Mouse (Mus musculus): Measurements from ENCODE around the gene Dpp10. TPM values are rescaled to one million over a fixed set of nuclear protein-coding genes. Genes with fewer than 3 reads are reported as not detected.

Gene Dpp10
- polyA plus RNA-seq, 1 experiment from 2014 or later, result not detected

- TF ChIP-seq EP300 (IDR thresholded peaks at IDR 0.05), result no peak
- H3K4me3 ChIP-seq (ENCODE audit: low read depth, low read length), result no peak overlapping the region
- H3K4me2 ChIP-seq (replicated peaks; ENCODE audit: low read depth, low read length), result no peak overlapping the region
- no peak for ATAC-seq
- no peaks in the 10 kb centered on the region for H3K9me3 ChIP-seq (ENCODE audit: low read length)
- H3K27ac ChIP-seq (ENCODE audit: low read length), result no peak overlapping the region
- no peak for DNase-seq (ENCODE audit: low spot score)
- WGBS, result 29% methylated on average over 1 of the region's 1 CpGs
- no peaks in the 10 kb centered on the region for H3K4me1 ChIP-seq (ENCODE audit: insufficient read depth, low read depth, low read length)
- no peaks in the 10 kb centered on the region for H3K36me3 ChIP-seq (ENCODE audit: insufficient read depth, low read length)
- H3K27me3 ChIP-seq (replicated peaks; ENCODE audit: insufficient read depth, low read length), result no peaks in the 10 kb centered on the region
- no peak overlapping the region for H3K9ac ChIP-seq (replicated peaks; ENCODE audit: low read depth)
Measured at GRCm38 (mm10) chr1:123467729-123468128, 577.6 kb downstream of the Dpp10 start.

- Histone ChIP-seq H3K27me3 (replicated peaks; ENCODE audit: insufficient read depth, low read length) (no peaks in the 10 kb centered on the region), H3K4me1 (ENCODE audit: insufficient read depth, low read depth, low read length) (no peaks in the 10 kb centered on the region), H3K4me2 (replicated peaks; ENCODE audit: low read depth, low read length) (no peak overlapping the region), H3K9me3 (ENCODE audit: low read length) (no peaks in the 10 kb centered on the region), H3K4me3 (ENCODE audit: low read depth, low read length) (no peak overlapping the region), H3K9ac (replicated peaks; ENCODE audit: low read depth) (no peak overlapping the region), H3K27ac (ENCODE audit: low read length) (no peak overlapping the region), H3K36me3 (ENCODE audit: insufficient read depth, low read length) (no peaks in the 10 kb centered on the region)
- DNase-seq (ENCODE audit: low spot score) (no peak), ATAC-seq (no peak)
- WGBS, result 21% methylated on average over 1 of the region's 1 CpGs
- TF ChIP-seq CTCF (IDR thresholded peaks at IDR 0.05) (no peak), EP300 (IDR thresholded peaks at IDR 0.05) (no peak)
Measured at GRCm38 (mm10) chr1:123414163-123414562, 631.2 kb downstream of the Dpp10 start.

DNA sequence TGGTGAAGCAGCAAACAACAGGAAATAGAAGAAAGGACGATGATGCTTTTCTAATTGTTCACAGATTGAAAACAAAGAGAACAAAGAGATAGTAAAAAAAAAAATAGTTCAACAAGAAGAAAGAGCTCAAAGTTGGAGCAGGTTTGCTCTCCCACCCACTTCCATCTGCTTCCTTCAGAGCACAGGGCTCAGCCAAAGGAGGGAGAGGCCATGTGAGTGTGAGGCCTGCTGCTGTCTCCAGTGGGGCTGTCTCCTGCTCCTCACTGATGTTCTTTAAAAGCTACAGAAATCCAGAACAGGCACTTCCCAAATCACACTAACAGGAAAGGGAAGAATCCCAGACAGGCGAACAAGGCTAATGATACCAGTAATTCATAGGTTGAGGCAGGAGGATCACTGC lies 694.1 kb downstream of the Dpp10 start:
- no peak for ATAC-seq
- Histone ChIP-seq H3K4me1 (ENCODE audit: insufficient read depth, low read depth, low read length) (no peaks in the 10 kb centered on the region), H3K4me3 (ENCODE audit: low read depth, low read length) (no peak overlapping the region), H3K36me3 (ENCODE audit: insufficient read depth, low read length) (no peaks in the 10 kb centered on the region), H3K27ac (ENCODE audit: low read length) (no peak overlapping the region), H3K4me2 (replicated peaks; ENCODE audit: low read depth, low read length) (no peak overlapping the region), H3K9ac (replicated peaks; ENCODE audit: low read depth) (no peak overlapping the region), H3K27me3 (replicated peaks; ENCODE audit: insufficient read depth, low read length) (no peaks in the 10 kb centered on the region), H3K9me3 (ENCODE audit: low read length) (no peaks in the 10 kb centered on the region)
- no peak for TF ChIP-seq CTCF (IDR thresholded peaks at IDR 0.05)
- TF ChIP-seq EP300 (IDR thresholded peaks at IDR 0.05), result no peak
- no peak for DNase-seq (ENCODE audit: low spot score)
- 63% methylated on average over 2 of the region's 2 CpGs for WGBS

GRCm38 (mm10) chr1:123337877-123338276 lies 707.5 kb downstream of the Dpp10 start:
- H3K4me2 ChIP-seq (replicated peaks; ENCODE audit: low read depth, low read length), result no peak overlapping the region
- no peaks in the 10 kb centered on the region for H3K36me3 ChIP-seq (ENCODE audit: insufficient read depth, low read length)
- DNase-seq (ENCODE audit: low spot score) (no peak), ATAC-seq (no peak)
- H3K27ac ChIP-seq (ENCODE audit: low read length), result no peak overlapping the region
- WGBS, result 50% methylated on average over 1 of the region's 1 CpGs
- H3K27me3 ChIP-seq (replicated peaks; ENCODE audit: insufficient read depth, low read length), result no peaks in the 10 kb centered on the region
- H3K9ac ChIP-seq (replicated peaks; ENCODE audit: low read depth), result no peak overlapping the region
- no peak overlapping the region for H3K4me3 ChIP-seq (ENCODE audit: low read depth, low read length)
- TF ChIP-seq EP300 (IDR thresholded peaks at IDR 0.05) (no peak), CTCF (IDR thresholded peaks at IDR 0.05) (no peak)
- H3K9me3 ChIP-seq (ENCODE audit: low read length), result no peaks in the 10 kb centered on the region
- H3K4me1 ChIP-seq (ENCODE audit: insufficient read depth, low read depth, low read length), result no peaks in the 10 kb centered on the region

GRCm38 (mm10) chr1:123316886-123317285 lies 728.5 kb downstream of the Dpp10 start:
- H3K27me3 ChIP-seq (replicated peaks; ENCODE audit: insufficient read depth, low read length), result no peaks in the 10 kb centered on the region
- no peaks in the 10 kb centered on the region for H3K4me1 ChIP-seq (ENCODE audit: insufficient read depth, low read depth, low read length)
- no peaks in the 10 kb centered on the region for H3K9me3 ChIP-seq (ENCODE audit: low read length)
- H3K27ac ChIP-seq (ENCODE audit: low read length), result no peak overlapping the region
- no peaks in the 10 kb centered on the region for H3K36me3 ChIP-seq (ENCODE audit: insufficient read depth, low read length)
- H3K4me2 ChIP-seq (replicated peaks; ENCODE audit: low read depth, low read length), result no peak overlapping the region
- DNase-seq (ENCODE audit: low spot score) (no peak), ATAC-seq (no peak)
- no peak overlapping the region for H3K4me3 ChIP-seq (ENCODE audit: low read depth, low read length)
- H3K9ac ChIP-seq (replicated peaks; ENCODE audit: low read depth), result no peak overlapping the region
- WGBS, result 84% methylated on average over 2 of the region's 2 CpGs
- TF ChIP-seq CTCF (IDR thresholded peaks at IDR 0.05), result no peak
- no peak for TF ChIP-seq EP300 (IDR thresholded peaks at IDR 0.05)

Measured in lung, postnatal 0 days (tissue).